Mouse (Mus musculus) common myeloid progenitor, adult 5-6 weeks (primary cell): ENCODE results near the gene Thsd4. TPM values are rescaled to one million over a fixed set of nuclear protein-coding genes. Genes with fewer than 3 reads are reported as not detected.
A peak's percentile ranks its signal among the peaks of the same experiment; 100 is the strongest.

Source experiments
- ATAC-seq: replicated peaks from 2 replicates; pipeline ENCODE4 v1.8.0; 2016; ENCODE audit warnings: low read depth, mild to moderate bottlenecking, moderate TSS enrichment, inconsistent platforms; ENCODE audit not compliant: poor library complexity, severe bottlenecking
- total RNA-seq: library from RNA; stranded (forward); fragments of 200-1000, 187-1606 nt; gene quantifications from 2 replicates; pipeline ENCODE4 v1.2.3, GENCODE M21; 2017

Gene Thsd4
- total RNA-seq, 1 experiment from 2014 or later: 0.32 TPM

DNA sequence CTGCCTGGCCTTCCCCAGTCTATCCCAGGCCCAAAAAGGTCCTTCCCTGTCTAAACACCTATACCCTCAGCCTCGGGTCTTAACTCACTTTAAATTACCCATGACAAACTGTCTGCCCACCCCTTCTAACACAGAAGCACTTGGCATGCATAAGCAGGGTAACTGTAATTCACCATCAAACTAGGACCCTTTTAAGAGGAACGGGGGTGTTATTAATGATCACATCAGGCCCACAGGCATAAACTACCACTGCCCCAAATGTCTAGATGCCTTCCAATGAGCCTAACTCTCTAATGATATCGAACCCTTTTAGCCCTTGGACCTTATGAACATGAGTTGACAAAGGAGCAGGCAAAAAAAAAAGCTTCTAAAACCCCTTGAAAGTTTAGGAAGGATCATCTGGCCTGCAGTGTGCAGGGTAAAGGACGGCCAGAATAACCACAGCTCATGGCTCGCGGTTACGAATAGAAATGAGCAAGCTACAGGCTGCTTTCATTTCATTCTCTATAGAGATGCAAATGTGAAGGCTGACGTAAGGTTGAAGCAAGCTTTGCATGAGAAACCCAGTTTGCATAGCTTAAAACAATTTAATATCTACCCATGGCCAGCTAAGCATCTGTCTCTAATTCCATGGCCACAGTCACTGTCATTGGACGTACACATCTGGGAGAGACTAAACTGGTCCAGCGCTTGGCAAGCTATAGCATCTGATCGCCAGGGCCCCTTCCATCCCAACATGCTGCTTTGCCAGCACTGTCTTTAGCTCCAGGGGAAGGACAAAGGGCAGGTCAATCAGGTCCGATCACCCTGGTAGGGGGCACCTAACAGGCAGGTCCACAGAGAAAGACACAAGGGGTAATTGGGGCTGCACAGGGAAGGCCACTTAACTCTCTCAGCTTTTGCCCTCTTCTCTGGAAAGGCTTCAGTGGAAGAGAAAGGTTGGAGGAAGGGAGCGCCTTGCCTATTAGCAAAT, 61.5 kb downstream of the Thsd4 start:
- no peak for ATAC-seq

DNA sequence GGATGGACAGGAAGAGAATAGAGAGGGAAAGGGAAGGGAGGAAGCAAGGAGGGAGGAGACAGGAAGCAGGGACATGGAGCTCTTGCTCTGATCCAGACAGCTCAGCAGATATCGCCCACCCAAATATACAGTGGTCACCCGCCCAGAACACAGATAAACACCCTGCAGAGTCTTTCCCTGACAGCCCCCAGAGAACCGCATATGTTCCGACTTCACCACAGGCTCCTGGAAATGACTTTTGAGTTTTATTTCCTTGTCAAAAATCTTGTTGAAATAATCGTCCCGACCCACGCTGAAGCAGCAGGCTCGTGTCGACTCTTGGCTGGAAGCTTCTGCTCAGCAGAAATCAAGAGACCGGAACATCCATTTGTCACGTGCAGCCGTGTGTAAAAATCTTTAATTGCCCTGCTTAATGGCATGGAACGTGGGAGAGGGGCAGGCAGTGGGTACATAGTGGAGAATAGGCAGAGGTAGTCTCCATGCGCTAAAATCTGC, 63.3 kb downstream of the Thsd4 start:
- ATAC-seq: peak; percentile 65

DNA sequence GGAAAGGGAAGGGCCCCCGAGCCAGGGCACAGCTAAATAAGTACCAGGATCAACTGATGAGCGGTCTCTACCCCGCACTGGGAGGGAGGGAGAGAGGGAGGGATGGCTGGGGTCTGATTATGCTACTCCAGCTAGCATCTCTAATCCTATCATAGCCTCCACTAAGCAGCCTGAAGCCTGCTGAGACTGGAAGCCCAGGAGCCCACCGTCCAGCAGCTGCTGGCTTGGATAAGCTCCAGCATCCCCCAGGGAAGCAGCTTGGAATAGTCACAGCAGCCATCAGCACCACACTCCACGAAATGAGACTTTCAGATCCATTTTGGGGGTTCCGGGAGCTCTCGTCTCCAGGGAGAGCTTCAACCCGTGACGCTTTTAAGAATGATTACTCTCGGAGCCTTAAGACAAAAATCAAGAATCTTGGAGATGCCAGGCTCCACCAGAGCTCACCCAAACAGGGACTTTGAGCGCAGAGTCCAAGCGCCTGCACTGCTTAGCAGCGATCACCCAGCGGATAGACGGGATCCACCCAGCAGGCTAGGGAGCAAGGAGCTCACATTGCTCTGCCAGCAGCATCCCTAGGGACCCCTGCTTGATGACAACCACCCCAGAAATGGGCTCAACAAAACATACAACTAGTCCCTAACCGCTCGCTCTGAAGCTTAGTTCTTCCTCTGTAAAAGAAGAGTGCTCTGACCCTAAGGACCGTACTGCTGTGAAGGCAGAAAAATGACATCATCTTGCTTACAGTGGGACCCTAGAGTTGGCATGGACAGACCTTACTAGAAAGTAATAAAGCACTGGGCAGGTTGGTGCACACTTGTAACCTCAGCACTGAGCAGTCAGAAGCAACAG, 64.3 kb downstream of the Thsd4 start:
- ATAC-seq: no peak

DNA sequence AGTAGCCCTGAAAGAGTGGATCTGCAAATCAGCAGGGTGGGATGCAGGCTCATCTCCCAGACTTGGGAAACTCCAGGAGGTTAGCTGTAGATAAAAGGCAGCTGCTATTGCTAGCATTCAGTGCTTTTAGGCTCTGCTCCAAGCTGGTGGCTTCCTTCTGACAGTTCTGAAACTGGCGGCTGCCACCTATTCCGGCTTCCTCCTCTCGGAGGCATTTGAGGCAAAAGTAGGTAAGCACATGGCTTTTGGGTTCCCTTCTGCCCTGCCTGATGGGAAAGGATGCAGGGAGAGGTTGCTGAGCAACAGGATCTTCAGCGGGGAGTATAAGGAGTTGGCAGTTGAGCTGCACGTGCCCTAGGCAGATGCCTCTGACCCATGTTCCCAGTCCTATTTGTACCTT, 65.2 kb downstream of the Thsd4 start:
- no peak for ATAC-seq

DNA sequence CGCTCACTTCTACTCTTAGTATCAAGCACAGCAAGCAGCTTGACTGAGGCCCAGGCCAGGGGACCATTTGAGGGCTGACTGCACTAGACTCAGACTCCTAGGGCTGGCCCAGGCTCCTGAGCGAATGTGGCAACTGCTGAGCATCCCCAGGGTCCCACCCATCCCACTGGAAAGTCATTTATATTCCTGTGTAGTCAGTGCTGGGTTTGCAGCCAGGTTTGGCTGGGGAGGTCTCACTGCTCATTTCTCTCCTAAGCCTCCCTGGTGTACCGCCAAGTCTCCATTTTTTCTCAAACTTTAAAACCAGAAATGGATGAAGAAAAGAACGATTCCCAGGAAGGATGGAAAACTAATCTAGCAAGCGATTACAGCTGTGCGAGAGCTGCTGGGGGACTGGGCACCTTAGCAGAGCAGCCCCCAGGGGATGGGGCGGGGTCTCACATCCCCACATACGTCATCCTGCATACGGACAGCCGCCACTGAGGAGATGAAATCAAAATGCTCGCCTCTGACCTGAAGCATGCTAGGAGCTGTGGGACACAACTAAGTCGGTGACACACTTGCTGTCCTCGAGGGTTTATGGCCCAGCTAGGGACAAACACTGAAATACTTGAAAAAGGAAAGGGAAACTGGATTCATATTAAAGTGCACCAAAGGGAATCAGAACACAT, 67.3 kb downstream of the Thsd4 start:
- no peak for ATAC-seq

- no peak for ATAC-seq
These were observed 72.3 kb downstream of the Thsd4 start for GRCm38 (mm10) chr9:60449498-60449897.

GRCm38 (mm10) chr9:60445821-60446220, 76.0 kb downstream of the Thsd4 start:
- ATAC-seq: no peak

GRCm38 (mm10) chr9:60441274-60441902, 80.5 kb downstream of the Thsd4 start:
- no peak for ATAC-seq

DNA sequence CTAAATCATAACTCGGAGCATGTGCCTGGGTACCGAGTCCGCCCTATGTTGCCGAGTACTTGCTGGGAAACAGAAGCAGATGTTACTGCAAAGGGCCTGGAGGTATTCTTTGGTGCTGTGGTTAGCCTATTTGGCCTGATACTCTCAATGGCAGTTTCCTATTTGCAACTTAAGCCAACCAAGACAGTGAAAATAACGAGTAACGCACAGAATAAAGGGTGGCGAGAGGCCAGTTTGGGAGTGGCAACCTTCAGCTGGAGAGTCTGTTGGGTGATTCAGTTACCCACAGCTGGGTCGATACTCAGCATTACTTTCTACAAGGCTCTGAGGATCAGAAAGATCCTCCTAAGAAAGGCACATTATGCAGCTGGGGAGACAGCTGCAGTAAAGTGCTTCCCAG, 81.3 kb downstream of the Thsd4 start:
- ATAC-seq: no peak

DNA sequence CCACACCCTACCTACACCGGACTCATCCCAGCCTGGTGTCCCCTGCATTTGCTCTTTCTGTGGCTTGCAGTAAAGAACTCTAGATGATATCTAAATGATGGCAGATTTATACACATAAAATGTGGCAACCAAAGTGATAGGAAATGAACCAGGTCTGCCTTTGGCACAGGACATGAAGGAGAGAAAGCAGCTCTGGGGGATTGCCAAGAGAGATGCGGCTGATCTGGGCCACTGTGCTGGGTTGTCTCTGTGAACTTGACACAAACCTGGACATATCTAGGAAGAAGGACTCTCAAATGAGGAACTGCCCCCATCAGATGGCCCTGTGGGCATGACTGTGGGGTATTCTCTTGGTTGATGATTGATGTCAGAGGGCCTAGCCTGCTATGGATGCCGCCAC, 85.6 kb downstream of the Thsd4 start:
- ATAC-seq: no peak

GRCm38 (mm10) chr9:60434093-60434492, 87.8 kb downstream of the Thsd4 start:
- ATAC-seq: no peak

GRCm38 (mm10) chr9:60431924-60432323, 89.9 kb downstream of the Thsd4 start:
- no peak for ATAC-seq

DNA sequence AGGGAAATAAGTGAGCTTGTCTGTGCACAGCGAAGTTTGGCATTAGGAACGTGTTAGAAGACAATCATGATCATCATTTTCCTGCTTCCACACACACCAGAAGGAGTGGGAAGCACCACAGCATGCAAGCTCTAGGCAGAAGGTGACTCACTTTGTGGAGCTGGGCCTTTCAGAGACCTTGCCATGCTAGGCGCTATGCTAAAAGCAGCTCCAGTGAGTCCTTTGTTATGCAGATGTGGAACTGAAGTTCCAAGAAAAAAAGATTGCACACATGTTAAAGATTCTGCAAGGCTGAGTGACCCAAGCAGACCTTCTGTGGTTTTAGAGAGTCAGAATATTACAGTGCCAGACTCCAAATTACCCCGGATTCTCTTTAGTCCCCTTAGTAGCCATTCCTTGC, 91.8 kb downstream of the Thsd4 start:
- ATAC-seq: no peak

GRCm38 (mm10) chr9:60414076-60414755, 107.6 kb downstream of the Thsd4 start:
- no peak for ATAC-seq

- ATAC-seq: no peak
These were observed 110.8 kb downstream of the Thsd4 start for GRCm38 (mm10) chr9:60410872-60411635.

GRCm38 (mm10) chr9:60407374-60407773, 114.5 kb downstream of the Thsd4 start:
- no peak for ATAC-seq

GRCm38 (mm10) chr9:60405777-60406176, 116.1 kb downstream of the Thsd4 start:
- ATAC-seq: peak; percentile 52

GRCm38 (mm10) chr9:60402681-60403080, 119.2 kb downstream of the Thsd4 start:
- ATAC-seq: no peak
